Mouse (Mus musculus): ENCODE data around the gene Icam1. TPM values are rescaled to one million over a fixed set of nuclear protein-coding genes. Genes with fewer than 3 reads are reported as not detected.
A peak's percentile ranks its signal among the peaks of the same experiment; 100 is the strongest.

The Icam1 gene
- polyA plus RNA-seq, 1 experiment from 2014 or later: 12.8 TPM

GRCm38 (mm10) chr9:21029291-21030054 lies 13.7 kb downstream of the Icam1 start, which contains the start of gene Icam4:
Icam4 (plus strand) TSS chr9:21029373.
- Histone ChIP-seq H3K4me3 (replicated peaks) (peak within 1 kb of the TSS; percentile 49), H3K27ac (no peak within 1 kb of the TSS), H3K4me1 (replicated peaks) (peaks cover 39% of the 10 kb centered on the region), H3K9me3 (no peaks in the 10 kb centered on the region), H3K27me3 (replicated peaks) (peaks cover 37% of the 10 kb centered on the region), H3K9ac (peak within 1 kb of the TSS; percentile 54), H3K36me3 (no peaks in the 10 kb centered on the region), H3K4me2 (replicated peaks) (peak within 1 kb of the TSS; percentile 99)
- peak; percentile 40 for ATAC-seq
- WGBS: 2% methylated on average over 37 of the region's 37 CpGs

- no peaks in the 10 kb centered on the region for H3K9me3 ChIP-seq
- peaks cover 44% of the 10 kb centered on the region for H3K27me3 ChIP-seq (replicated peaks)
- peak overlapping the region; percentile 54; the same call in 1 of the 2 replicates for H3K9ac ChIP-seq
- ATAC-seq: no peak
- peaks cover 46% of the 10 kb centered on the region for H3K4me1 ChIP-seq (replicated peaks)
- WGBS: 26% methylated on average over 22 of the region's 22 CpGs
- no peaks in the 10 kb centered on the region for H3K36me3 ChIP-seq
- peak overlapping the region; percentile 99 for H3K4me2 ChIP-seq (replicated peaks)
- H3K27ac ChIP-seq: no peak overlapping the region
- H3K4me3 ChIP-seq (replicated peaks): peak overlapping the region; percentile 49
Measured at GRCm38 (mm10) chr9:21030055-21030600, 14.3 kb downstream of the Icam1 start.

- Histone ChIP-seq H3K27ac (no peak overlapping the region), H3K4me1 (replicated peaks) (peaks cover 46% of the 10 kb centered on the region), H3K9me3 (no peaks in the 10 kb centered on the region), H3K36me3 (no peaks in the 10 kb centered on the region), H3K4me3 (replicated peaks) (peak overlapping the region; percentile 49), H3K4me2 (replicated peaks) (peak overlapping the region; percentile 99), H3K27me3 (replicated peaks) (peaks cover 51% of the 10 kb centered on the region), H3K9ac (no peak overlapping the region)
- ATAC-seq: peak; percentile 76
- WGBS: under 1% methylated on average over 13 of the region's 13 CpGs
Measured at GRCm38 (mm10) chr9:21030781-21031250, 15.0 kb downstream of the Icam1 start.

GRCm38 (mm10) chr9:21031251-21031895 lies 15.6 kb downstream of the Icam1 start:
- Histone ChIP-seq H3K4me1 (replicated peaks) (peaks cover 49% of the 10 kb centered on the region), H3K4me2 (replicated peaks) (peak overlapping the region; percentile 99), H3K27me3 (replicated peaks) (peaks cover 56% of the 10 kb centered on the region), H3K4me3 (replicated peaks) (peak overlapping the region; percentile 49), H3K9me3 (no peaks in the 10 kb centered on the region), H3K27ac (no peak overlapping the region), H3K9ac (0 out of 2 replicates have a peak overlapping the region, but pooled peaks have one; percentile 14), H3K36me3 (no peaks in the 10 kb centered on the region)
- peak; percentile 27 for ATAC-seq
- WGBS: under 1% methylated on average over 36 of the region's 36 CpGs

GRCm38 (mm10) chr9:21031896-21032351 lies 16.1 kb downstream of the Icam1 start, which contains the start of gene Icam5:
Icam5 (plus strand) TSS chr9:21032073.
- Histone ChIP-seq H3K27ac (no peak within 1 kb of the TSS), H3K9ac (peak within 1 kb of the TSS; percentile 50), H3K9me3 (no peaks in the 10 kb centered on the region), H3K4me1 (replicated peaks) (peaks cover 55% of the 10 kb centered on the region), H3K4me3 (replicated peaks) (peak within 1 kb of the TSS; percentile 55), H3K36me3 (no peaks in the 10 kb centered on the region), H3K4me2 (replicated peaks) (peak within 1 kb of the TSS; percentile 99), H3K27me3 (replicated peaks) (peaks cover 62% of the 10 kb centered on the region)
- no peak for ATAC-seq
- WGBS: under 1% methylated on average over 34 of the region's 35 CpGs

- Histone ChIP-seq H3K27ac (no peak overlapping the region), H3K9ac (peak overlapping the region; percentile 50; the same call in 1 of the 2 replicates), H3K4me3 (replicated peaks) (peak overlapping the region; percentile 55), H3K9me3 (no peaks in the 10 kb centered on the region), H3K27me3 (replicated peaks) (peaks cover 67% of the 10 kb centered on the region), H3K36me3 (no peaks in the 10 kb centered on the region), H3K4me2 (replicated peaks) (peak overlapping the region; percentile 99), H3K4me1 (replicated peaks) (peaks cover 60% of the 10 kb centered on the region)
- 3% methylated on average over 7 of the region's 7 CpGs for WGBS
- ATAC-seq: no peak
Measured at GRCm38 (mm10) chr9:21032491-21032890, 16.7 kb downstream of the Icam1 start.

GRCm38 (mm10) chr9:21033136-21033535 lies 17.4 kb downstream of the Icam1 start:
- no peak overlapping the region for H3K27ac ChIP-seq
- 0% methylated on average over 34 of the region's 34 CpGs for whole genome bisulfite sequencing
- peaks cover 64% of the 10 kb centered on the region for H3K4me1 ChIP-seq (replicated peaks)

GRCm38 (mm10) chr9:21034481-21035085 lies 18.8 kb downstream of the Icam1 start:
- Histone ChIP-seq H3K4me1 (replicated peaks) (peaks cover 63% of the 10 kb centered on the region), H3K4me3 (replicated peaks) (0 out of 2 replicates have a peak overlapping the region, but pooled peaks have one; percentile 3), H3K27me3 (replicated peaks) (peaks cover 77% of the 10 kb centered on the region), H3K9ac (no peak overlapping the region), H3K4me2 (replicated peaks) (peak overlapping the region; percentile 11; the same call in 1 of the 2 replicates), H3K27ac (no peak overlapping the region), H3K36me3 (no peaks in the 10 kb centered on the region), H3K9me3 (no peaks in the 10 kb centered on the region)
- no peak for ATAC-seq
- WGBS: 2% methylated on average over 17 of the region's 17 CpGs

More at GRCm38 (mm10) chr9:21033136-21033535, 17.4 kb downstream of the Icam1 start:
- Histone ChIP-seq H3K9me3 (no peaks in the 10 kb centered on the region), H3K4me2 (replicated peaks) (peak overlapping the region; percentile 99), H3K4me3 (replicated peaks) (peak overlapping the region; percentile 55), H3K9ac (peak overlapping the region; percentile 50), H3K36me3 (no peaks in the 10 kb centered on the region), H3K27me3 (replicated peaks) (peaks cover 74% of the 10 kb centered on the region)
- ATAC-seq: peak; percentile 77

- no peak overlapping the region for H3K4me2 ChIP-seq (replicated peaks)
- peaks cover 74% of the 10 kb centered on the region for H3K27me3 ChIP-seq (replicated peaks)
- H3K36me3 ChIP-seq: no peaks in the 10 kb centered on the region
- 31% methylated on average over 9 of the region's 9 CpGs for WGBS
- H3K27ac ChIP-seq: no peak overlapping the region
- no peak for ATAC-seq
- H3K4me3 ChIP-seq (replicated peaks): no peak overlapping the region
- no peaks in the 10 kb centered on the region for H3K9me3 ChIP-seq
- H3K4me1 ChIP-seq (replicated peaks): peaks cover 55% of the 10 kb centered on the region
- no peak overlapping the region for H3K9ac ChIP-seq
Measured at GRCm38 (mm10) chr9:21035586-21035985, 19.8 kb downstream of the Icam1 start.

- Histone ChIP-seq H3K4me1 (replicated peaks) (peaks cover 53% of the 10 kb centered on the region), H3K27me3 (replicated peaks) (peaks cover 74% of the 10 kb centered on the region)
Measured at GRCm38 (mm10) chr9:21036161-21036560, 20.4 kb downstream of the Icam1 start.

GRCm38 (mm10) chr9:21036666-21037065 lies 20.9 kb downstream of the Icam1 start:
- peaks cover 73% of the 10 kb centered on the region for H3K27me3 ChIP-seq (replicated peaks)
- peaks cover 48% of the 10 kb centered on the region for H3K4me1 ChIP-seq (replicated peaks)
- no peak for ATAC-seq
- H3K36me3 ChIP-seq: no peaks in the 10 kb centered on the region
- H3K9me3 ChIP-seq: no peaks in the 10 kb centered on the region
- no peak overlapping the region for H3K9ac ChIP-seq
- peak overlapping the region; percentile 84; the same call in 1 of the 2 replicates for H3K4me2 ChIP-seq (replicated peaks)
- no peak overlapping the region for H3K27ac ChIP-seq
- WGBS: 6% methylated on average over 22 of the region's 22 CpGs
- peak overlapping the region; percentile 2; the same call in 1 of the 2 replicates for H3K4me3 ChIP-seq (replicated peaks)

More at GRCm38 (mm10) chr9:21036161-21036560, 20.4 kb downstream of the Icam1 start:
- H3K9me3 ChIP-seq: no peaks in the 10 kb centered on the region
- no peak overlapping the region for H3K4me3 ChIP-seq (replicated peaks)
- no peak overlapping the region for H3K4me2 ChIP-seq (replicated peaks)
- ATAC-seq: no peak
- H3K9ac ChIP-seq: no peak overlapping the region
- 10% methylated on average over 20 of the region's 20 CpGs for WGBS
- no peaks in the 10 kb centered on the region for H3K36me3 ChIP-seq
- H3K27ac ChIP-seq: no peak overlapping the region
